Mouse (Mus musculus) MEL (cell line): ENCODE results near the gene Dgke.

Experiments used
- CTCF ChIP-seq, 3 experiments: IDR thresholded peaks in 2 of 3; conservative IDR thresholded peaks in 1 of 3; 2 replicates each; pipeline ENCODE4 v1.5.1; 2011 to 2012; ENCODE audit warnings: low read length in 3 of 3, low read depth in 2 of 3, mild to moderate bottlenecking in 2 of 3, improper control_type of control experiment in 1 of 3, inconsistent platforms in 1 of 3, mixed read lengths in 1 of 3, moderate library complexity in 1 of 3; ENCODE audit not compliant: control insufficient read depth in 1 of 3, insufficient read depth in 1 of 3, poor library complexity in 1 of 3, severe bottlenecking in 1 of 3
- ETS1 ChIP-seq: IDR thresholded peaks from 2 replicates; pipeline ENCODE4 v1.6.1; 2012; ENCODE audit warnings: low read depth, mild to moderate bottlenecking, inconsistent platforms, low read length, improper control_type of control experiment, moderate library complexity
- GATA1 ChIP-seq: IDR thresholded peaks from 2 replicates; pipeline ENCODE4 v1.6.1; 2011; ENCODE audit warnings: low read depth, low read length, improper control_type of control experiment
- HCFC1 ChIP-seq: IDR thresholded peaks from 2 replicates; pipeline ENCODE4 v1.6.1; 2012; ENCODE audit warnings: low read depth, mild to moderate bottlenecking, inconsistent platforms, low read length, improper control_type of control experiment, moderate library complexity

DNA sequence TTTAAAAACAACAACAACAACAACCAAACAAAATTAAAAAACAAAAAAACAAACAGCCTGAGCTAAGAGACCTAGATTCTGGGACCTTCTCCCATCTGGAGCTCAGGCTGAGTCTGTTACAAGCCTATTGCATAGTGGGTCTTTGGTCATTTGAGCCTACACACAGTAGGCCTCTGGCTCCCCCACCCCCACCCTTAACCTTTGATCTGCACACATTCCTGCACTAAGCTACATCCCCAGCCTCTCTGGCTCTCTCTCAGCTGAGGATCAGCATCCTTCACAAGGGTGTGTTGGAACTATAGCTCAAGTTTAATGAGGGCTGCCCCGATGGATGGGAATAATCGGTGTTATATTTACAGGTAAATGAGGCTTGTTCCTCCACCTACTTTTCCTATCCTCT lies 71.0 kb downstream of the Dgke start:
- TF ChIP-seq GATA1 (no peak), ETS1 (no peak), CTCF (IDR thresholded peaks at IDR 0.05 in 2 of 3, conservative IDR thresholded peaks at IDR 0.05 in 1 of 3; ENCODE audit: control insufficient read depth in 1 of 3, insufficient read depth in 1 of 3, low read depth in 2 of 3, low read length in 3 of 3, poor library complexity in 1 of 3, severe bottlenecking in 1 of 3) (no peak), HCFC1 (no peak)
